Mouse (Mus musculus): ENCODE measurements around the gene Dand5.

DNA sequence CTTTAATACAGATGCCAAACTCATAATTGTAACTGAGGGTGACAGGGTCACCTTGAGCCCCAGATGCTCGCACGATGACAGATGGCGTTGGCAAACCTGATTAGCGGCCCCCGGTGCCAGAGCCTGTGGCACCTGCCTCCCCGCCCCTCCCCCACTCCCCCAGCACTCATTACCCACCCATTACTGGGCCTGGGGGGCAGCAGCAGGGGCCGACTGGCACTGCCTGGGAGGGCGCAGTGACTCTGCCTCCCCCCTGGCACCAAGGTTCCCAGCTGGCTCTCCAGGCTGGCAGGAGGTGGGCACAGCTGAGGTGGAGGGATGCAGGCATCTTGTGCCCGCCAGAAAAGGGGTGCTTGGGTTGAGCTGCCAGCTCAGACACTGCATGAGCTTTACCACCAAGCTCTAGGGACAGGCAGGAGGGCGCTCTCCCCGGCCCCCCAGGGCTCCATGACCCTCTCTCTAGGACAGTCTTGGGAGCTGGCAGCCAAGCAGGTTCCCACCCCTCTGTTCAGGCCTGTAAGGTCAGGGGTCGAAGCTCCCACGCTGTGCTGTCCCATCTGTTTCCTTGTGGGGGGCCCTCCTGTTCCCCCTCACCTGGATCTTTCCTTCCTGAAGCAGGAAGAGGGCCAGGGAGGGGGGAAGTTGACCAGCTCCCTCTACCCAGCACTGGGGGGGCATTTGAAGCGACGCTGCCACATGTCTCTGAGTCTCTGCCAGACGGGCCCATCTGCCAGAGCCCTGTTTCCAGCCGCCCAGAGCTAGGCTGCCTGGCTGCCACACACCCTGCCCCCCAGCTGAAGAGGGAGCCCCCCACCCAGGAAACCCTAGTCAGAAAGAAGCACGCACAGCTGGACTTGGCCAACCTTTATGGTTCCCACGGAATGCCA, 7.8 kb downstream of the Dand5 start:
- TF ChIP-seq CTCF (IDR thresholded peaks at IDR 0.05) (no peak), POLR2A (IDR thresholded peaks at IDR 0.05; ENCODE audit: insufficient read depth, low read depth, low read length) (no peak)

Measured in heart, adult 2 months (tissue).